17 mouse cellular contexts compared by ENCODE assay signal in genomic region chr6:127986357-127986756, GRCm38 (mm10).
DNase-seq lines count a peak whose midpoint lies in the region; ATAC-seq and TF ChIP-seq lines count a peak whose summit lies in the region.
"Had no signal": no experiment of that assay in that cellular context is flagged by ENCODE, and none has a peak within 500 bp of the region (broad histone marks: within the 10 kb centered on the region; RNA-seq: fewer than 3 reads in every experiment).

No protein-coding gene starts in this region.

- no peak for DNase-seq in stomach, postnatal 0 days (ENCODE audit: low spot score)
- no peak for DNase-seq in layer of hippocampus, adult 9-11 months
- no peak for DNase-seq in urinary bladder, adult 2 months (ENCODE audit: low spot score)
- DNase-seq: cerebellum, adult 11-12 months; forebrain, postnatal 0 days; left cerebral cortex, postnatal 4 days; lung, postnatal 4 days; midbrain, embryonic 14.5 days; right cerebral cortex, adult 18-20 months; thymus, adult 2 months had no signal

- ATAC-seq in intestine, embryonic 15.5 days: no peak
- ATAC-seq in intestine, postnatal 0 days: no peak
- 0 out of 2 replicates have a peak, but pooled peaks have one; percentile 14 for ATAC-seq in heart, embryonic 11.5 days (replicated peaks; ENCODE audit: insufficient number of reproducible peaks, low FRiP score, low TSS enrichment)
- no peak for ATAC-seq in intestine, embryonic 16.5 days
- ATAC-seq in stomach, postnatal 0 days (ENCODE audit: low FRiP score, low TSS enrichment): no peak
- ATAC-seq: CD4-positive, CD25-positive, alpha-beta regulatory T cell, adult 4 months had no signal

- 58% methylated on average over 9 of the region's 9 CpGs for WGBS in intestine, embryonic 15.5 days
- WGBS in intestine, postnatal 0 days: 55% methylated on average over 9 of the region's 9 CpGs
- WGBS in heart, embryonic 11.5 days (ENCODE audit: insufficient replicate concordance): 21% methylated on average over 9 of the region's 9 CpGs
- 54% methylated on average over 9 of the region's 9 CpGs for WGBS in intestine, embryonic 16.5 days
- 46% methylated on average over 9 of the region's 9 CpGs for WGBS in stomach, postnatal 0 days

- no peaks in the 10 kb centered on the region for H3K36me3 ChIP-seq in intestine, embryonic 15.5 days
- H3K36me3 ChIP-seq in intestine, postnatal 0 days (ENCODE audit: control insufficient read depth, insufficient read depth): no peaks in the 10 kb centered on the region; the same call in 1 of the 2 replicates
- no peaks in the 10 kb centered on the region for H3K36me3 ChIP-seq in heart, embryonic 11.5 days (ENCODE audit: control insufficient read depth, insufficient read depth, low read length)
- no peaks in the 10 kb centered on the region for H3K36me3 ChIP-seq in intestine, embryonic 16.5 days (ENCODE audit: control insufficient read depth, insufficient read depth, low read length)
- no peaks in the 10 kb centered on the region for H3K36me3 ChIP-seq in stomach, postnatal 0 days (ENCODE audit: control insufficient read depth, insufficient read depth, low read length)
- H3K36me3 ChIP-seq: liver, embryonic 15.5 days had no signal

- no peak for TF ChIP-seq CTCF in intestine, postnatal 0 days (IDR thresholded peaks at IDR 0.05; ENCODE audit: low read depth)
- TF ChIP-seq CTCF in stomach, postnatal 0 days (IDR thresholded peaks at IDR 0.05; ENCODE audit: low read depth): no peak

- H3K27ac ChIP-seq in intestine, embryonic 15.5 days: 0 out of 2 replicates have a peak overlapping the region, but pooled peaks have one; percentile 40
- no peak overlapping the region for H3K27ac ChIP-seq in intestine, postnatal 0 days (ENCODE audit: low read depth, low read length)
- H3K27ac ChIP-seq in heart, embryonic 11.5 days (ENCODE audit: low read depth, low read length): peak overlapping the region; percentile 75
- peak overlapping the region; percentile 24; the same call in 1 of the 2 replicates for H3K27ac ChIP-seq in intestine, embryonic 16.5 days (ENCODE audit: low read length)
- H3K27ac ChIP-seq in stomach, postnatal 0 days (replicated peaks): peak overlapping the region; percentile 35; the same call in 1 of the 2 replicates
- H3K27ac ChIP-seq: kidney, postnatal 0 days; liver, embryonic 15.5 days had no signal

- TF ChIP-seq EP300 in stomach, postnatal 0 days (optimal IDR thresholded peaks at IDR 0.05): no peak

- peaks cover 26% of the 10 kb centered on the region for H3K4me1 ChIP-seq in intestine, embryonic 15.5 days (replicated peaks)
- H3K4me1 ChIP-seq in intestine, postnatal 0 days (replicated peaks; ENCODE audit: control insufficient read depth, insufficient read depth, low read length): 0 out of 2 replicates have a peak, but pooled peaks cover 4% of the 10 kb centered on the region
- peaks cover 63% of the 10 kb centered on the region for H3K4me1 ChIP-seq in heart, embryonic 11.5 days (ENCODE audit: control insufficient read depth, insufficient read depth, low read length)
- H3K4me1 ChIP-seq in intestine, embryonic 16.5 days (ENCODE audit: control insufficient read depth, insufficient read depth, low read length): peaks cover 26% of the 10 kb centered on the region
- no peaks in the 10 kb centered on the region; the same call in none of the 2 replicates for H3K4me1 ChIP-seq in stomach, postnatal 0 days (replicated peaks; ENCODE audit: control insufficient read depth, insufficient read depth)

- H3K9me3 ChIP-seq in intestine, embryonic 15.5 days: no peaks in the 10 kb centered on the region
- no peaks in the 10 kb centered on the region for H3K9me3 ChIP-seq in intestine, postnatal 0 days (ENCODE audit: control insufficient read depth)
- H3K9me3 ChIP-seq in heart, embryonic 11.5 days (replicated peaks; ENCODE audit: control insufficient read depth, low read length): no peaks in the 10 kb centered on the region
- no peaks in the 10 kb centered on the region for H3K9me3 ChIP-seq in intestine, embryonic 16.5 days (ENCODE audit: control insufficient read depth, low read length)
- no peaks in the 10 kb centered on the region for H3K9me3 ChIP-seq in stomach, postnatal 0 days (ENCODE audit: control insufficient read depth, low read length)
- H3K9me3 ChIP-seq: liver, embryonic 15.5 days had no signal

- no peak overlapping the region for H3K4me2 ChIP-seq in intestine, embryonic 15.5 days (replicated peaks)
- no peak overlapping the region for H3K4me2 ChIP-seq in intestine, postnatal 0 days (replicated peaks; ENCODE audit: low read depth)
- H3K4me2 ChIP-seq in heart, embryonic 11.5 days: no peak overlapping the region
- no peak overlapping the region for H3K4me2 ChIP-seq in intestine, embryonic 16.5 days (ENCODE audit: low read depth, low read length)
- no peak overlapping the region for H3K4me2 ChIP-seq in stomach, postnatal 0 days (replicated peaks; ENCODE audit: low read depth)
- H3K4me2 ChIP-seq: liver, embryonic 15.5 days had no signal

- H3K4me3 ChIP-seq in intestine, embryonic 15.5 days (replicated peaks): no peak overlapping the region
- H3K4me3 ChIP-seq in intestine, postnatal 0 days (ENCODE audit: low read depth, low read length): no peak overlapping the region
- no peak overlapping the region for H3K4me3 ChIP-seq in heart, embryonic 11.5 days (ENCODE audit: low read depth, low read length)
- no peak overlapping the region for H3K4me3 ChIP-seq in intestine, embryonic 16.5 days (ENCODE audit: low read length)
- H3K4me3 ChIP-seq in stomach, postnatal 0 days (ENCODE audit: low read depth, low read length): no peak overlapping the region
- H3K4me3 ChIP-seq: liver, embryonic 15.5 days had no signal

- H3K9ac ChIP-seq in intestine, embryonic 15.5 days: no peak overlapping the region
- no peak overlapping the region for H3K9ac ChIP-seq in intestine, postnatal 0 days (ENCODE audit: low read depth, low read length)
- H3K9ac ChIP-seq in heart, embryonic 11.5 days (ENCODE audit: low read depth, low read length): peak overlapping the region; percentile 35; the same call in 1 of the 2 replicates
- no peak overlapping the region for H3K9ac ChIP-seq in intestine, embryonic 16.5 days (ENCODE audit: low read depth, low read length)
- H3K9ac ChIP-seq in stomach, postnatal 0 days (ENCODE audit: low read length): no peak overlapping the region
- H3K9ac ChIP-seq: forebrain, postnatal 0 days; liver, embryonic 15.5 days had no signal

- no peaks in the 10 kb centered on the region for H3K27me3 ChIP-seq in intestine, embryonic 15.5 days (replicated peaks)
- no peaks in the 10 kb centered on the region for H3K27me3 ChIP-seq in intestine, postnatal 0 days (replicated peaks; ENCODE audit: control insufficient read depth, insufficient read depth, low read length)
- H3K27me3 ChIP-seq in heart, embryonic 11.5 days (ENCODE audit: control insufficient read depth, insufficient read depth, low read length): no peaks in the 10 kb centered on the region
- H3K27me3 ChIP-seq in intestine, embryonic 16.5 days (replicated peaks; ENCODE audit: control insufficient read depth, insufficient read depth, low read length): no peaks in the 10 kb centered on the region
- H3K27me3 ChIP-seq in stomach, postnatal 0 days (ENCODE audit: control insufficient read depth, insufficient read depth, low read length): no peaks in the 10 kb centered on the region
- H3K27me3 ChIP-seq: liver, embryonic 15.5 days had no signal
